Mouse (Mus musculus): ENCODE measurements around the gene Ubap2.

Gene Ubap2

DNA sequence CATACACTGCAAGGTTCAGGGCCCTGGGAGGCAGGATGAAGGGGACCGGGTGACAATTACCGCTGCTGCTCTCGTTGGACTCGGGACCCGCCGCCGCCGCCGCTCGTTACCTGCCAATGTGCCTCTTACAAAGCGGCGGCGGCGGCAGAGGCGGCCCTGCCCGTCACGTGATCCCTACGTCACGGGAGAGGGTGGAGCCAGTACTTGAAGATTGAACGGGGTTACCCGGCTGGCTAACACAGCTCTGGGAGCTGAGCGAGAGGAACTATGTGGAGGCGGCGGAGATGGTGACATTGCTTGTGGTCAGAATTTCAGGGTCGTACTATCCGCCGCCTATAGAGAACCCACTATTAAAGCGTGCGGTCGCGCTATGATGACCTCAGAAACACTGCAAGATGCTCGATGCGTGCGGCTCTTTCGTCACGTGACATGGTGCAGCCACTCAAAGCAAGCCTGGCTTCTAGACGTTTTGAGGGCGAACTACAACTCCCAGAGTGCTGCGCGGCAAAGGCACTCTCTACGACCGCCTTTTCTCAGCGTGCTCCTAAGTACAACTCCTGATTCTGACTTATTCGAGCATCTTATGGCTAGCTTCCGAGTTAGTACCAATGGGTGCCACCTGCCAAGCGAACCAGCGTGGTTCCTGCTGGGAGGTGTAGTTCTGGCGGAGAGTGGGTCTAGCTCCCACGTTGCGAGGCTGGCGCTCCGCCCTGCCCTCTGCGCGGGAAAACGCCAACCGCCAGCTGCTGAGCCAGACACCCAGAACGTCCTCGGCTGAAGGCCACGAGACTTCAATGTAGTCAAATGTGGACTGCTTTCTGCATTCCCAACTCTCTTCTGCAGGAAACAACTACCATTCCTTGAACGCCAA is at the start of gene Ubap2:
Gene Ubap2 (minus strand): TSS at position 165 of the 871 bp plus-strand sequence.
- DNase-seq (ENCODE audit: extremely low spot score, low spot score) = peak; percentile 97

DNA sequence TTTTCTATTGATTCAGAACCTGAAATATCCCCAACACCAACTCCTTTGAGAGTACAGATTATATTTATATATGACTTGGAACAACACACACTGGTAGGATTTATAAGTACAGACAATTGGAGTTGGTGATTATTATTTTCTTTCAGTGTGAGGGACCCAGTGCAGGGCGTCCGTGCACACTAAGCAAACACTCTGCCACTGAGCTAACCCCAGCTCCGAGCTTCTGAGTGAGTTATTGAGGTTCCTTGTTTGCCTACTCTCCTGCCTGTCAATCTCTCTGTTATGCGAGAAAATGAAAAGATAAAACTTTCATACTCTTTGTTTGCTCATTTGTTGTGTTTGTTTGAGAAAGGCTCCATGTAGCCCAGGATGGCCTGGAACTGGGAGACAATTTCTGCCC is 46.0 kb upstream of the Ubap2 start:
- no peak for DNase-seq (ENCODE audit: extremely low spot score, low spot score)

DNA sequence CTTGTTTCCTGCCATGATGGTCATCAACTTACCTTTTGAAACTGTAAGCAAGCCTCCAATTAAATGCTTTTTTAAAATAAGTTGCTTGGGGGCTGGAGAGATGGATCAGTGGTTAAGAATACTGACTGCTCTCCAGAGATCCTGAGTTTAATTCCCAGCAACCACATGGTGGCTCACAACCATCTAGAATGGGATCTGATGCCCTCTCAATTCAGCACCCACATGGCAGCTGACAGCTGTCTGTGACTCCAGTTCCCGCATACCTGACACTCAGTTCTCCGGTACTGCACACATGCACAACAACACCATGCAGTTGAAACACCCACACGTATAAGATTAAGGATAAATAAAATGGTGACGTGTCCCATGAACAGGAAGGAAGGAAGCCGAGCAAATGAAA is 43.3 kb upstream of the Ubap2 start:
- no peak for DNase-seq (ENCODE audit: extremely low spot score, low spot score)

DNA sequence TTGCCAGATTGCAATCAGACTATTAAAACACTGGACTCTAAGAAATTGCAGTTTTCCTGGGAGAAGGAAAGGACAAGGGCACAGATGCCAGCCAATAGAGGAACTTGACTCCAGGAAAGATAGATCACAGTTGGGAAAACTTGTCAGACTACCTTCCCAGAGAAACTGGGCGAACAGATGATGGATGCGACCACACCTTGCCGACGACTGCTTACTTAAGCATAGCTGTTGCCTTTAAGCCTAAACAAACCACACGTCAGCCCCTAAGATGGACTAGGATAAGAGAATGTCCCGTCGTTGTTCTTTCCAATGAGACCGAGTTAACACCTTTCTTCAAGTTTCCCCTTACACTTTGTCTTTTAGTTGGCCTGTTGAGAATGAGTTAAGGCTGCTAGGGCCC is 40.2 kb upstream of the Ubap2 start:
- no peak for DNase-seq (ENCODE audit: extremely low spot score, low spot score)

DNA sequence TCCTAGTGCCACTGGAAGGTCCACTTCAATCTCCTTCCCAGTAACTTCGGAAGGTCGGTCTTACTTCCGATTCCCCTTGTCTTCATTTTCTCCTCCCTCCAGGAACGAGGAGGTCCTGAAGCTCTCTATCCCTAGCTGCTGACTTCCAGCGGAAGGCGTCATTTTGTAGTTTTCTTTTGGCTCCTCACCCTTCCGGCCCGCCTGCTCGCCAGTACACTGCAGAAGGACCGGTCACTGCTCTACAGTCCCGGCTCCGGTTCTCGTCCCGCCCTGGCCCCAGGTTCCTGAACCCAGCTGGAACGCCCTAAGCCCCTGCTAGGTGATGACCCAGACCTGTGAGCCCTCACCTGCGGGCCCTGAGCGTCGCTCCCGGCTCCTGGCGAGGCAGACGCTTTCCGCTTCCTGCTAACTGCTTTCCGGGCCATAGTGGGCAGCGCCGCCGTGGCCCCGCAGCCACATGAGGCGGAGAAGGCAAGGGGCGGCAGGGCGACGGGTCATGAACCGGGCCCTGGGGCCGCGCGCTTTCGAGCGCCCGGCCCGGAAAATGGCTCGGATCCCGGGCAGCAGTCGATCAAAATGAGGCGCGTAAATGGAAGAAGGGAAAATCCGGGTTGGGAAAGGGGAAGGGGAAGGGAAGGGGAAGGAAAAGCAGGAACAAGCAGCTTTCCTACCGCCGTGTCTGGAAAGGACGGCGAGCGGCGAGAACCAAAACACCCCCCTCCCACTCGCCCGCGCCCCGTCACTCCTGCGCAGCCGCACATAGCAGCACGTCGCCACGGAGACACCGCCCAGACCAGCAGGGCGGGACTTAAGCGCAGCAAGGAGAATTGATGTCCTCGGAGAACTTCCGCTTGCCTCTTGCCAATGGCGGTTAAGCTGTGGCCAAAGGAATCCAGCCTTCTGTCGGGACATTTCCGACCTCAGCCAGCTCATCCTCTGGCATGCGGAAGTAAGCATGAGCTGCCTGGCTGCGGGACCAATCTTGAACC is 39.5 kb upstream of the Ubap2 start, which contains the start of gene Dcaf12:
Gene Dcaf12 (minus strand): TSS at position 749 of the 989 bp plus-strand sequence.
- peak; percentile 91 for DNase-seq (ENCODE audit: extremely low spot score, low spot score)

DNA sequence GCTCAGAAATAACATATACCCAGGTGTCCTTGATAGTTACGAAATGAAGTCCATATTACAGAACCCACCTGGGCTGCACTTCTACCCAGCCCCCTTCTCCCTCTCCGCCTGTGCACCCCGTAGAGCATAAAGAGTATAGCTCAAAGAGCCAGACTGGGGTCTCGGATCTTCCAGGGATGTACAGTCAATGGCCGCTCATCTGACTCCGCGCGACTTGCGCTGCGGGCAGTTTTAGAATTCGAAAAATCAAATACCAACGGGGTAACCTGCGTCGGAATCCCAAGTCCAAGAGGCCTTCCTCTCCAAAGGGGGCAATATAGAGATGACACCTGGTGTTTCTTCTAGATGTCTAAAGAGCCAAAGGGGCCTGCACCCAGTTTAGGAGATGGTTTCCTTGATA is 38.8 kb upstream of the Ubap2 start:
- DNase-seq (ENCODE audit: extremely low spot score, low spot score) = no peak

DNA sequence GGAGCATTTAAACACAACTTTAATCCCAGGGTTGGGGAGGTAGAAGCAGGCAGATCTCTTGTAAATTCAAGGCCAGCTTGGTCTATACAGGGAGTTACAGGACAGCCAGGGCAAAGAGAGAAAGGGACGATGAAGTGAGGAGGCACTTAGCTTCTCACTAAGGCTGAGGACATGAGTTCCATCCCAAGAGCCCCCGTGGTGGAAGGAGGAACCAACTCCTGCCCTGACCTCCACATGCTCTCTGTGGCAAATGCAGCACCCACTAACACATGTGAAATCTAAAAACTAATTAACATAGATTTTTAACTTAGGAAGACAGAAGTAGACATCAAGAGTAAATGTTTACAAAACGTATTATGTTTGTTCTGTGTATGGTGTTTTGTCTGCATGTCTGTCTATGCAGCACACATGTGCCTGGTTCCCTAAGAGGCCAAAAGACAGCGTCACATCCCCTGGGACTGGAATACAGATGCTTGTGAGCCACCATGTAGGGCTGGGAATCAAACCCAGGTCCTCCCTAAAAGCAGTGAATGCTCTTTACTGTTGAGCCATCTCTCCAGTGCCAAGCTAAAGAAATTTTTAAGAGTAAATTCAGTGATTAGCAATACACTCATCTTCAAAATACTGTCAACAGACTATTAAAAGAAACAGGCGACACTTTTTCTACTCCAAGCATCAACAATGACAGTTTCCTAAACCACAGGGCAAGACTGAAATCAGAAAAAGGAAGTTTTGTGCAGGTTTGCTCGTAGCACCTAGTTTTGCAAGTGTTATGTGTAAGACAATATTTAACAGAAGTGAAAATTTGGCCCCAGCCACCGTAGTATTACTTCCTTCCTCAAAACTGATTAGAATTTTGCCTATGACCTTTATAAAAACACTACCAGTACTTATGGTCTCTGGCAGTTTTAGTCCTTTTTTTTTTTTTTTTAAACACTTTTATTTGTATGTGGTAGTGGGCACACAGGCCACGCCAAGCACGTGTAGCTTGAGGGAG is 35.9 kb upstream of the Ubap2 start:
- no peak for DNase-seq (ENCODE audit: extremely low spot score, low spot score)

DNA sequence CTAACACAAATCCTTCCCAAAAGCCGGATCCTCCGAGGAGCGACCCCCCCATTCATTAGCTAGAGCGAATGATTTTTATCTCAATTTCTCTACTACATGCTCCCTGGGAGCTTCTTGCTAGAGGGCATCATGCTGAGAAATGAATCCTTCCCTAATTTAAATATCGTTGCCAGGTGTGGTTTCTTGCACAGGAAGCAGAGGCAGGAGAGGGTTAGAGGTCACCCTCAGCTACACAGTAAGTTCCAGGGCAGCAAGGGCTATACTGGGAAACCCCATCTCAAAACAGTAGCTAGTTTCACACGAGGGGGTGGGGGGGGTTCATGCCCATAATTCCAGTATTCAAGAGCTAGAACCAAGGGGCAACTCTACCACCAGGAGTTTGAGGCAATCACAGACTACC is 32.5 kb upstream of the Ubap2 start:
- DNase-seq (ENCODE audit: extremely low spot score, low spot score) = no peak

DNA sequence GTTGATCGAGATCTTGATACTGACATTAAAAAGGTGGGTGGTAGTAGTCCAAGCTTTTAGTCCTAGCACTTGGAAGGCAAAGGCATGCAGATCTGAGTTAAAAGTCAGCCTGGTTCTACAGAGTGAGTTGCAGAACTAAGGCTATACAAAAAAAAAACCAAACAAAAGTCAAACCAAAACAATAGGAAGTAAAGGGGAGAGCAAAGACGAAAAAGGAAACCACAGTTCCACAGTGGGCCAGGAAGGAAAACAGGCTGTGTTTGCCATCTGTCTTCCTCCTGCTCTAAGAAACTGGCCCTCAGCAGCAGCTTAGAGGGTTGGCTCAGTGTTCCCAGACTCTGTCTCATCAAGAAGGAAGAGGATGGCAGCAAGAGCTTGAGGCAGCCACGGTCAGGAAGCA is 29.4 kb upstream of the Ubap2 start:
- DNase-seq (ENCODE audit: extremely low spot score, low spot score) = no peak

DNA sequence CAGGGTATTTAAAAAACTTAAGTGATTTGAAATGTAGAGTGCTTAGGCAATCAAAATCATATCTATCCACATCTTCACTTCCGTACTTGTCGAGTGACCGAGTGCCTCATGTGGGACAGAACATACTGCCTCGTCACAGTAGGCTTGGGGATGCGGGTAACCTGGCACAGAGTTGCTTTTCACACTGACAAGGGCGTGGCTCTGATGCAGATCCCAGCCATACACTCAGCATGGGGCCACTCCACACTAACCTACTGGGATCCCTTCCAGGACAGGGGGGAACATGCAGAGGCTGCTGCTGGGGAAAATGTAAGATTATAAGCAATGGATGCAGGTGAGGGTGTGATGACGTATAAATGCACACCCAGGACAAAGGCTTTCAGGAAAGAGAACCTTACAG is 28.7 kb upstream of the Ubap2 start:
- DNase-seq (ENCODE audit: extremely low spot score, low spot score) = no peak

DNA sequence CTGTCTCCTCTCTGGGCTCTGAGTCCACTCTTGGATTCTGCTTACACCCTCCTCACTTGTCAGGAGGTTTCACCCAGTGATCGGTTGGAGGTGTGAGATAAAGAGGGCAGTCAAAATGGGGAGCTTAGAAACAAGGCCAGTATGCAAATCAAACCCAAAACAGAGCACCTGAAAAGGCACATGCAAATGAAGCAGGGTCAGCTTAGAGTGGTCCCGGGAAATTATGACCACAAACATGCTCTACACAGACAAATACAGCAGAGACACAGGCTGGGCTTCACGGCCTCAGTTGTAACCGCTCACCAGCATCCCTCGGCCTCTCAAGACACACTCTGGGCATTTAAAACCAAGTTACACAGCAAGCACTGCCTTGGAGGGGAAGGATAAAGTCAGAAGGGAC is 24.0 kb upstream of the Ubap2 start:
- no peak for DNase-seq (ENCODE audit: extremely low spot score, low spot score)

DNA sequence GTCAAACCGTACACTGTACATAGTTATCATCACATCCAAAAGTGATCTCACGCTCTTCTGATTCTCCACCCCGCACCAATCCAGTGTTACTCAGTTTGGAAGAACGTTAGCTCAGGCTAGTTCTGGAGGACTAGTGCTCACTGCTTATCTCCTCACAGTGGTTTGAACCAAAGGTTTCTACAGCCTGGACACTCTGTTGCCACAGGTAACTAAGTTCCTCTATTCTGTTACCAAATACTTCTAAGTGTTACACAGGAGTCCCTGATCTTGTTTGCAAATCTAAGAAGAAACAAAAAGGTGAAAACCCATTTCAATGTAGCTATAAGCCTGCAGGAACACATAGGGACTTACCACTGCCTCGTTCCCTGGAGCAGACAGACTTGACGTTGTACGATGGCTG is 21.0 kb upstream of the Ubap2 start:
- no peak for DNase-seq (ENCODE audit: extremely low spot score, low spot score)

DNA sequence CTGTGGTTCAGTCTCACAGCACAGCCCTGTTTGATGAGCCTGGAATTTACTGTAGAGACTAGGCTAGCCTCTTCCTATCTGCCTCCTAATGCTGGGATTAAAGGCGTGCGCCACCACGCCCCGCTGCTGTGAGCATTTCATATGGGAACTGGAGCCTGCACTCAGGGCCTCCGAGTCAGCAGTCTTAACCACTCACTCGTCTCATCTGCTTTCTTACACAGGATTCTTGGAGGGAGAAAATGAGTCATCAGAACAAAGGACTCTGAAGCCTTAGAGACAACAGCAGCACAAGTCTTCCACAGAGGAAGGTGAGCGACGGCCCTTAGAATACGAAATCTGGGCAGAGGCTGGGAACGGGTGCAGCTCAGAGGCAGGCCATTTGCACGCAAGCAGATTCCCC is 20.6 kb upstream of the Ubap2 start:
- no peak for DNase-seq (ENCODE audit: extremely low spot score, low spot score)

DNA sequence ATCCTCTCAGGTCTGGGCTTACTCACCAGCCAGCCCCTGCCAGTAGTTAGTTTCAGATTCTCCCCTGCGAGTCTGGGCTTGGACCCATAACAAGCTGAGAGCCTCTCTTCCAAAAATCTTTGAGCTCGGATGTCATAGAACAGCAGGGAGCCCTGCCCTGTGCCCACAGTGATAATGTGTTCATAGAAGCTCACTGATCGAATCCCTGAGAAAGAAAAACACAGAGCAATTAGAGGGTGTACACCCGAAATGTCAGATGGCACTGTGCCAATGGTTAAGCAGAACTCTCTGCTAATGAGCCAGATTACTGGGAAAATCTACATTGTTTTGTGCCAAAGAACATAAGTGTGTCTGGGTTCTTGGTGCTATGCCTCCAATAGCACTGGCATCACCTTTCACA is 19.0 kb upstream of the Ubap2 start:
- DNase-seq (ENCODE audit: extremely low spot score, low spot score) = no peak

DNA sequence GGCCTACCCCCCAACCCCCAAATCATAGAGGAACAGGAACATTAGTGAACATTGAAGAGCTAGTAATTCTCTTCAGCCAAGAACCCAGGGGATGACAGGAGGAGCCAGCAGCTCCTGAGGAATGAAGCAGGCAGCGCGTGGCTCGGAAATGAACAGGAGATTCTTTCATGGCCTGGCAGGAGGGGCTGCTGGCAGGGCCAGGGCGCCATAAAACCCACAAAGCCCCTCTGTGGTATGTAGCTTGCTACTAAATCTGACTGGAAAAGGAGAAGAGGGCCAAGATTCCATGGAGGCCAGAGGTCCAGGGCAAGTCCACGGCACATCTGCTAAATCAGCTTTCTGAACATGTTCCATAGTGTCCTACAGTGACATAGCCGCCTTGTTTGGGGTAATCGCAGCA is 14.9 kb upstream of the Ubap2 start:
- no peak for DNase-seq (ENCODE audit: extremely low spot score, low spot score)

DNA sequence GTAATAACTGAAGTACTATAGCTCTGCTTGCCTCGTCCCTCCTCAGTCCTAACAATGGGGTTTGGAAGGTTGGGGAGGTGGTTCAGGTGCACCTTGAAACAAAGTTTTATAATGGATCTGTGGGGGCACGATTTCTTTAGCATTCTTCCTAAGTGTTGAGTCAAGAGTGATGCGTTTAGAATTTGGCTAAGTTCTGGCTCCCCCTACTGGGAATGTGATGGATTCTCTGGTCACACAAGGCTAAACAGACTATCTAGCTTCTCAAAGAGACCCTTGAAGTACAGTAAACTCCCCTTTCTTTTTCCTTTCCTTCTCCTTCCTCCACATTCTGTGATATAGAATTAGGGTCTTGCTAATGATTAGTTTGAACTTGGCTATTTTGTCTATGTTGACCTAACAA is 11.5 kb upstream of the Ubap2 start:
- no peak for DNase-seq (ENCODE audit: extremely low spot score, low spot score)

DNA sequence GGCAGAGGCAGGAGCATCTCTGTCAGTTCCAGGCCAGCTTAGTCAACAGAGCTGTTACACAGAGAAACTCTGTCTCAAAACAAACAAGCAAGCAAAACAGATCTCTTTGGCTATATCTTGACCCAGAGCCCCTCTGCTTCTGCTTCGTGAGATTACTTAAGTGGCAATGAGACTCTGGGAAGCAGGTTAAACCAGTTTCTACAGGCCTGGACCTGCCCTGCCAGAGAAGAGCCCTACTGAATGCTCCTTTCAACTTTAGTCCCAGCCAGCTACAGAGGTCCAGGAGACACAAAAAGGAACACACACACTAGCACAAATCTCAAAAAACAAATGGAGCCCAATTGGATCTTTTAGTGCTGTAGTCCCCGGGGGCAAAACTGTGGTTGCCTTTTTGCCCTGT is 9.1 kb upstream of the Ubap2 start:
- no peak for DNase-seq (ENCODE audit: extremely low spot score, low spot score)

DNA sequence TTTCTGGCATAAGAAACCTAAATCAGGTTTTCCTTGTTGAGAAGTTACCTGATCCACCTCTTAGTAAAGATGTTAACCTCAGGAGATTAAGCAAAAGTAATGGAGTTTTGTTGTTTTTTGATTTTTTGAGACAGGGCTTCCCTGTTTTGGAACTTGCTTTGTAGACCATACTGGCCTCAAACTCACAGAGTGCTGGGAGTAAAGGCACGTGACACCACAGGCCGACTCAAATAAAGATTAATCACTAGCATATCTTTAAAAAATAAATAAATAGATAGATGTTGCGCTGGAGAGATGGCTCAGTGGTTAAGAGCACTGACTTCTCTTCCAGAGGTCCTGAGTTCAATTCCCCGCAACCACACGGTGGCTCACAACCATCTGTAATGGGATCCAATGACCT is 983 bp upstream of the Ubap2 start:
- no peak for DNase-seq (ENCODE audit: extremely low spot score, low spot score)

DNA sequence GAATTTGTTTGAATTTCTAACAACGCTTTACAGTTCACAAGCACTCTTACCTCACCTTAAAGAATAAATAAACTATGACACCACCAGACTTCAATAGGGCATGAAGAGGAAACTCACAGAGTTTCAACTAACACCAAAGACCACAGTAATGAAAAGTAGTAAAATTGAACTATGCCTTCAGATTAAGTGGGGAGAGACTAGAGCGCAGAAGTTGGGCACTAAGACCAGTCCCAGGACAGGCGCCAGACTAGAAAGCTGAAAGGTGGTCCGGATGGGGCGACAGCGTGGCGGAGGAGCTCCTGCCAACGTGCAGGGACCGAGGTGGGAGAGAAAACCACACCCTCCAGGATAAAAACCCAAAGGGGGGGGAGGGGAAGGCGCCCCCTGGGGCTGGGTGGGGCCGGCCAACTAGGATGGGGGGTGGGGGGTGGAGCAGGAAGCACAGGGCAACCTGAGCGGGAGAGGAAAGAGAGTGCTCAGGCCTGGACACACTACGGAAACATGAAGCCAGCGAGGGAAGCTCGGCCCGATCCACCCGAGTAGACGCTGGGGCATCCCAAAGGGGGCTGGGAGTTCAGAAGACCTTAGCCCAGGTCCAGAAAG is 466 bp downstream of the Ubap2 start:
- DNase-seq (ENCODE audit: extremely low spot score, low spot score) = no peak

DNA sequence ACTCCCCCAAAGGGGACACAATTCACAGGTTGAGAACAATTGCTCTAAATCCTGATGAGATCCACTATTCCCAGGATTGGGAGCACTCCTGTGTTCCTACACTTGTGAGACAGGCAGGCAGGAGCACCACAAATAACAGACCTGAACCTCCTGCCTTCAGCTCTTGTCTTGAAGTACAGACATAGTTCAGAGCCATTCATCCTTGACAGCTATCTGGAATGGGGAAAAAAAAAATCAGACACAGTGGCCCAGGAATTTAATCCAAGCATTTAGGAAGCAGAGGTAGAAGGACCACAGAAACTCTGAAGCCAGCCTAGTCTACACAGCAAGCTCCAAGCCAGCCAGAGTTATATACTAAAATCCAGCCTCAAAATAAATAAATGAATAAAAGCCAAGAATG is 6.8 kb downstream of the Ubap2 start:
- DNase-seq (ENCODE audit: extremely low spot score, low spot score) = no peak

DNA sequence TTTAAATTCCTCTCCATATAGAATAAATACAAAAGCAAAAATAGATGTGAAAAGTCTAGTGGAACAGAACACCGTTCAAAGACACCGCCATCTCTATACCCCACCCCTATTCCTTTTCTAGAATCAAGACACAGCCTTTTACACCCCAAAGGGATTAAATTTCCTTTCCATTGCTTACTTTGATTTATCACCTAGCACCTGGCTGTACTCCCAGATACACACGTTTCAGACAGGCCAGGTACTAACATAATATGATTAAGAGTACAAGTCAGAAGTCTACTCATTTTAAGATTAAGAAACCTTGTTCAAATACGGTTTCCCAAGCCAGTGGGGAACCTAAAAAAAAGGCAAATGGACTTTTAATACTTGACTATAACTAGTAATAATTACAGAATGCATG is 8.6 kb downstream of the Ubap2 start:
- DNase-seq (ENCODE audit: extremely low spot score, low spot score) = no peak

Data from neural tube, embryonic 10.5 days (tissue).